9 mouse cellular contexts compared by ENCODE assay signal in genomic region chr11:78455308-78455707, GRCm38 (mm10). TPM values are rescaled to one million over a fixed set of nuclear protein-coding genes. Genes with fewer than 3 reads are reported as not detected.
A peak's percentile ranks its signal among the peaks of the same experiment; 100 is the strongest.
DNase-seq lines count a peak whose midpoint lies in the region; TF ChIP-seq lines count a peak whose summit lies in the region.
"Had no signal": no experiment of that assay in that cellular context is flagged by ENCODE, and none has a peak within 500 bp of the region (broad histone marks: within the 10 kb centered on the region; RNA-seq: fewer than 3 reads in every experiment).

No protein-coding gene starts in this region.

- peak; percentile 65 for TF ChIP-seq CTCF in gastrocnemius, adult 2 months (IDR thresholded peaks at IDR 0.05)

- no peak overlapping the region for H3K27ac ChIP-seq in gastrocnemius, adult 2 months

- DNase-seq in gastrocnemius, adult 2 months, result no peak
- DNase-seq in gastrocnemius, postnatal 36 days, result no peak
- DNase-seq in right cerebral cortex, adult 2 months (ENCODE audit: low spot score in 2 of 2), result peak; percentile 34 to 50
- no peak for DNase-seq in right cerebral cortex, postnatal 10 days (ENCODE audit: low spot score in 2 of 2)
- peak; percentile 71 for DNase-seq in adrenal gland, postnatal 14 days
- DNase-seq in heart, postnatal 4 days, result peak; percentile 46
- peak; percentile 54 for DNase-seq in mesoderm, embryonic 11.5 days (ENCODE audit: low read depth, low spot score)
- DNase-seq in cerebellum, adult 9-11 months, result no peak

- intact Hi-C loops in gastrocnemius, adult 2 months (cut with DNase I), result no loop called here
- intact Hi-C loops in gastrocnemius, postnatal 36 days (cut with DNase I), result no loop called here

- no peak overlapping the region for H3K4me3 ChIP-seq in gastrocnemius, adult 2 months

RNA-seq across cellular contexts. Expression of gene Slc46a1, which starts 10.2 kb away (rescaled TPM):
- total RNA-seq in gastrocnemius, adult 2 months (2021), result 1 to 10 TPM in 1 of 2 experiments, under 1 TPM in 1; 0.77 to 1.4 TPM
- 1 to 10 TPM in 1 of 2 experiments, under 1 TPM in 1; 0.67 to 1.2 TPM for total RNA-seq in gastrocnemius, postnatal 36 days (2021)
- 16.7 and 20.5 TPM in 2 replicates for total RNA-seq in adrenal gland, postnatal 14 days (2021)
- 1 to 10 TPM; 2.3 to 3.5 TPM for total RNA-seq in heart, postnatal 4 days (2021)

RNA-seq across cellular contexts. Expression of gene Slc13a2, which starts 33.3 kb away (rescaled TPM):
- total RNA-seq in gastrocnemius, adult 2 months (2021), result not detected
- not detected for total RNA-seq in gastrocnemius, postnatal 36 days (2021)
- total RNA-seq in adrenal gland, postnatal 14 days (2021), result not detected in 2 replicates
- not detected for total RNA-seq in heart, postnatal 4 days (2021)
- total RNA-seq: layer of hippocampus, postnatal 25 days had no signal

RNA-seq across cellular contexts. Expression of gene Sarm1, which starts 42.2 kb away (rescaled TPM):
- total RNA-seq in gastrocnemius, adult 2 months (2021), result under 1 TPM; 0.64 to 0.71 TPM
- 1 to 10 TPM in 1 of 2 experiments, under 1 TPM in 1; 0.69 to 1.1 TPM for total RNA-seq in gastrocnemius, postnatal 36 days (2021)
- 3.3 and 4.9 TPM in 2 replicates for total RNA-seq in adrenal gland, postnatal 14 days (2021)
- under 1 TPM; 0.12 to 0.27 TPM for total RNA-seq in heart, postnatal 4 days (2021)

RNA-seq across cellular contexts. Expression of gene Vtn, which starts 43.6 kb away (rescaled TPM):
- total RNA-seq in gastrocnemius, adult 2 months (2021), result 10 to 100 TPM; 11.7 to 14.5 TPM
- 10 to 100 TPM; 11.4 to 12.2 TPM for total RNA-seq in gastrocnemius, postnatal 36 days (2021)
- 23.9 and 283 TPM in 2 replicates for total RNA-seq in adrenal gland, postnatal 14 days (2021)
- 1 to 10 TPM; 4.8 to 8.6 TPM for total RNA-seq in heart, postnatal 4 days (2021)

RNA-seq across cellular contexts. Expression of gene Sebox, which starts 47.9 kb away (rescaled TPM):
- total RNA-seq in gastrocnemius, adult 2 months (2021), result not detected
- total RNA-seq in gastrocnemius, postnatal 36 days (2021), result not detected
- not detected in 2 replicates for total RNA-seq in adrenal gland, postnatal 14 days (2021)
- not detected for total RNA-seq in heart, postnatal 4 days (2021)

Comparison
In these comparisons a context has a peak if more than half of its experiments do, and no peak if none do; other contexts are left out.
1. DNase-seq: peak in right cerebral cortex, adult 2 months (2 of 2), adrenal gland, postnatal 14 days (single experiment), heart, postnatal 4 days (single experiment) and mesoderm, embryonic 11.5 days (single experiment); none in gastrocnemius, adult 2 months (single experiment), gastrocnemius, postnatal 36 days (0 of 2), right cerebral cortex, postnatal 10 days (0 of 2) and cerebellum, adult 9-11 months (single experiment).